Mouse (Mus musculus): ENCODE data around the gene Rhob. TPM values are rescaled to one million over a fixed set of nuclear protein-coding genes. Genes with fewer than 3 reads are reported as not detected.

The Rhob gene
- total RNA-seq (2021): 100 to 1,000 TPM; 235 to 310 TPM

- DNase-seq (ENCODE audit: extremely low spot score in 1 of 2, low spot score in 2 of 2): peak; percentile 98 to 99
- intact Hi-C loops (cut with DNase I): loop anchor here (1.0 to 5.0 kb wide), 3 partner anchors 29 to 174 kb away; no protein-coding TSS in a partner anchor
These were observed at the start of gene Rhob for GRCm38 (mm10) chr12:8499871-8500596. Gene Rhob, minus strand, starts transcription at chr12:8500009.

GRCm38 (mm10) chr12:8547357-8547756, 47.5 kb upstream of the Rhob start:
- intact Hi-C loops (cut with DNase I): no loop called here

GRCm38 (mm10) chr12:8546801-8547200, 47.0 kb upstream of the Rhob start:
- no peak for DNase-seq (ENCODE audit: extremely low spot score in 1 of 2, low spot score in 2 of 2)
- intact Hi-C loops (cut with DNase I): no loop called here

More at GRCm38 (mm10) chr12:8547357-8547756, 47.5 kb upstream of the Rhob start:
- peak; percentile 65 to 68 for DNase-seq (ENCODE audit: extremely low spot score in 1 of 2, low spot score in 2 of 2)

- DNase-seq (ENCODE audit: extremely low spot score in 1 of 2, low spot score in 2 of 2): no peak
- intact Hi-C loops (cut with DNase I): no loop called here
These were observed 45.3 kb upstream of the Rhob start for GRCm38 (mm10) chr12:8545066-8545610.

GRCm38 (mm10) chr12:8542371-8542770, 42.6 kb upstream of the Rhob start:
- intact Hi-C loops (cut with DNase I): no loop called here
- DNase-seq (ENCODE audit: extremely low spot score in 1 of 2, low spot score in 2 of 2): no peak

GRCm38 (mm10) chr12:8539471-8539870, 39.7 kb upstream of the Rhob start:
- DNase-seq (ENCODE audit: extremely low spot score in 1 of 2, low spot score in 2 of 2): no peak
- intact Hi-C loops (cut with DNase I): no loop called here

- intact Hi-C loops (cut with DNase I): no loop called here
- no peak for DNase-seq (ENCODE audit: extremely low spot score in 1 of 2, low spot score in 2 of 2)
These were observed 37.5 kb upstream of the Rhob start for GRCm38 (mm10) chr12:8537291-8537690.

- DNase-seq (ENCODE audit: extremely low spot score in 1 of 2, low spot score in 2 of 2): no peak
- intact Hi-C loops (cut with DNase I): no loop called here
These were observed 36.6 kb upstream of the Rhob start for GRCm38 (mm10) chr12:8536221-8536965.

- no peak for DNase-seq (ENCODE audit: extremely low spot score in 1 of 2, low spot score in 2 of 2)
- intact Hi-C loops (cut with DNase I): no loop called here
These were observed 35.8 kb upstream of the Rhob start for GRCm38 (mm10) chr12:8535596-8535995.

GRCm38 (mm10) chr12:8534915-8535314, 35.1 kb upstream of the Rhob start:
- intact Hi-C loops (cut with DNase I): no loop called here
- DNase-seq (ENCODE audit: extremely low spot score in 1 of 2, low spot score in 2 of 2): no peak

- no peak for DNase-seq (ENCODE audit: extremely low spot score in 1 of 2, low spot score in 2 of 2)
- intact Hi-C loops (cut with DNase I): no loop called here
These were observed 28.0 kb upstream of the Rhob start for GRCm38 (mm10) chr12:8527770-8528169.

GRCm38 (mm10) chr12:8527175-8527574, 27.4 kb upstream of the Rhob start:
- no peak for DNase-seq (ENCODE audit: extremely low spot score in 1 of 2, low spot score in 2 of 2)
- intact Hi-C loops (cut with DNase I): no loop called here

- DNase-seq (ENCODE audit: extremely low spot score in 1 of 2, low spot score in 2 of 2): no peak
- intact Hi-C loops (cut with DNase I): no loop called here
These were observed 24.3 kb upstream of the Rhob start for GRCm38 (mm10) chr12:8524062-8524461.

GRCm38 (mm10) chr12:8522711-8523110, 22.9 kb upstream of the Rhob start:
- intact Hi-C loops (cut with DNase I): no loop called here
- DNase-seq (ENCODE audit: extremely low spot score in 1 of 2, low spot score in 2 of 2): no peak

- intact Hi-C loops (cut with DNase I): no loop called here
- DNase-seq (ENCODE audit: extremely low spot score in 1 of 2, low spot score in 2 of 2): peak; percentile 36 to 81
These were observed 21.7 kb upstream of the Rhob start for GRCm38 (mm10) chr12:8521375-8522047.

GRCm38 (mm10) chr12:8519431-8520160, 19.8 kb upstream of the Rhob start:
- intact Hi-C loops (cut with DNase I): no loop called here
- peak in 1 of 2 experiments; percentile 52 for DNase-seq (ENCODE audit: extremely low spot score in 1 of 2, low spot score in 2 of 2)

GRCm38 (mm10) chr12:8511037-8511882, 11.5 kb upstream of the Rhob start:
- intact Hi-C loops (cut with DNase I): no loop called here
- no peak for DNase-seq (ENCODE audit: extremely low spot score in 1 of 2, low spot score in 2 of 2)

Data from left cerebral cortex, postnatal 10 days (tissue).